Mouse (Mus musculus) ES-E14 (cell line): ENCODE data around the gene Rpap2. TPM values are rescaled to one million over a fixed set of nuclear protein-coding genes. Genes with fewer than 3 reads are reported as not detected.

Experiments
- DNase-seq: peaks from one replicate; pipeline ENCODE4 v3.0.0-alpha.2; 2013; ENCODE audit warnings: low read depth, low spot score
- H3K27ac ChIP-seq: 2 replicates; pipeline ENCODE4 v1.5.1; 2012; ENCODE audit warnings: low read depth, mild to moderate bottlenecking, low read length, moderate library complexity, mixed read lengths; ENCODE audit not compliant: poor library complexity, insufficient read depth, severe bottlenecking
- H3K36me3 ChIP-seq: 2 replicates; pipeline ENCODE4 v1.6.1; 2012; ENCODE audit warnings: mild to moderate bottlenecking, low read length, moderate library complexity, mixed read lengths; ENCODE audit not compliant: control insufficient read depth, poor library complexity, insufficient read depth, severe bottlenecking
- H3K4me1 ChIP-seq, 2 experiments: fragments of 150-350 bp in 1 of 2; sonication (generic) in 1 of 2; 2 replicates each; pipeline ENCODE4 v1.6.1; 2012; ENCODE audit warnings: low read length in 2 of 2, mild to moderate bottlenecking in 1 of 2, mixed read lengths in 1 of 2; ENCODE audit not compliant: control insufficient read depth in 2 of 2, insufficient read depth in 2 of 2, poor library complexity in 1 of 2
- H3K4me3 ChIP-seq, 2 experiments: fragments of 150-350 bp in 1 of 2; sonication (generic) in 1 of 2; 2 replicates each; pipeline ENCODE4 v1.5.1; 2012; ENCODE audit warnings: low read length in 2 of 2, low read depth in 1 of 2, mild to moderate bottlenecking in 1 of 2, mixed read lengths in 1 of 2; ENCODE audit not compliant: insufficient read depth in 1 of 2, poor library complexity in 1 of 2, severe bottlenecking in 1 of 2
- H3K9ac ChIP-seq: 2 replicates; pipeline ENCODE4 v1.6.1; 2012; ENCODE audit warnings: low read depth, mild to moderate bottlenecking, low read length, mixed read lengths; ENCODE audit not compliant: poor library complexity, insufficient read depth, severe bottlenecking
- H3K9me3 ChIP-seq: fragments of 150-350 bp; sonication (generic); 2 replicates; pipeline ENCODE4 v1.6.1; 2012; ENCODE audit warnings: low read depth, mild to moderate bottlenecking, low read length; ENCODE audit not compliant: control insufficient read depth, insufficient read depth
- CHD2 ChIP-seq: IDR thresholded peaks from 2 replicates; pipeline ENCODE4 v1.6.1; 2014; ENCODE audit warnings: mild to moderate bottlenecking, low read depth, low read length, inconsistent platforms
- HCFC1 ChIP-seq: IDR thresholded peaks from 2 replicates; pipeline ENCODE4 v1.6.1; 2012; ENCODE audit warnings: low read length, inconsistent platforms, borderline replicate concordance; ENCODE audit not compliant: insufficient read depth
- MAFK ChIP-seq: IDR thresholded peaks from 2 replicates; pipeline ENCODE4 v1.6.1; 2014; ENCODE audit warnings: mild to moderate bottlenecking, low read depth, low read length, inconsistent platforms; ENCODE audit not compliant: insufficient read depth
- ZC3H11A ChIP-seq: IDR thresholded peaks from 2 replicates; pipeline ENCODE4 v1.6.1; 2012; ENCODE audit warnings: low read depth, mild to moderate bottlenecking, inconsistent platforms, low read length, borderline replicate concordance
- ZNF384 ChIP-seq: IDR thresholded peaks from 2 replicates; pipeline ENCODE4 v1.6.1; 2012; ENCODE audit warnings: low read depth, low read length, inconsistent platforms
- in situ Hi-C, 2 experiments: fragments of 600-800 bp; cut with MboI; formaldehyde crosslinking; loops; one replicate each; pipeline ENCODE4 v1.15.1; 2025; ENCODE audit warnings: low sequenced_read_pairs in 2 of 2, inconsistent platforms in 1 of 2; ENCODE audit not compliant: unreplicated experiment in 2 of 2
- total RNA-seq: library from RNA; depleted of rRNA; stranded (reverse); fragments of 300-350 nt; gene quantifications from 2 replicates; pipeline ENCODE4 v1.2.3, GENCODE M21; 2012

Gene Rpap2
- total RNA-seq, 1 experiment = 20.2 TPM

GRCm38 (mm10) chr5:107556969-107557368 lies 40.2 kb upstream of the Rpap2 start:
- H3K9ac ChIP-seq = no peak overlapping the region
- H3K4me1 ChIP-seq = no peaks in the 10 kb centered on the region
- TF ChIP-seq HCFC1 (no peak), CHD2 (no peak), MAFK (no peak), ZNF384 (no peak), ZC3H11A (no peak)
- H3K4me3 ChIP-seq = no peak overlapping the region
- H3K36me3 ChIP-seq = peaks cover 7% of the 10 kb centered on the region
- in situ Hi-C loops = no loop called here
- no peak overlapping the region for H3K27ac ChIP-seq
- H3K9me3 ChIP-seq = no peaks in the 10 kb centered on the region
- no peak for DNase-seq

GRCm38 (mm10) chr5:107569148-107569547 lies 28.0 kb upstream of the Rpap2 start:
- Histone ChIP-seq H3K9me3 (no peaks in the 10 kb centered on the region), H3K36me3 (peaks cover 11% of the 10 kb centered on the region), H3K9ac (no peak overlapping the region), H3K4me3 (no peak overlapping the region), H3K27ac (no peak overlapping the region), H3K4me1 (no peaks in the 10 kb centered on the region)
- TF ChIP-seq MAFK (no peak), ZC3H11A (no peak), ZNF384 (no peak), HCFC1 (no peak), CHD2 (no peak)
- DNase-seq = no peak
- in situ Hi-C loops = no loop called here

GRCm38 (mm10) chr5:107598380-107598779 lies 1.2 kb downstream of the Rpap2 start:
- Histone ChIP-seq H3K4me1 (peaks cover 0 to 2% of the 10 kb centered on the region in 2 experiments; a peak in 1 of 4 replicates), H3K9me3 (no peaks in the 10 kb centered on the region), H3K4me3 (peak overlapping the region in 1 of 2 experiments; percentile 94; a peak in 3 of 4 replicates), H3K27ac (no peak overlapping the region), H3K36me3 (peaks cover 6% of the 10 kb centered on the region), H3K9ac (no peak overlapping the region)
- no peak for DNase-seq
- in situ Hi-C loops = no loop called here
- TF ChIP-seq CHD2 = no peak
- no peak for TF ChIP-seq MAFK
- peak; percentile 69 for TF ChIP-seq ZNF384
- no peak for TF ChIP-seq HCFC1

- no peak overlapping the region for H3K9ac ChIP-seq
- in situ Hi-C loops = no loop called here
- H3K36me3 ChIP-seq = peaks cover 6% of the 10 kb centered on the region; the same call in 1 of the 2 replicates
- no peak overlapping the region for H3K27ac ChIP-seq
- H3K4me1 ChIP-seq = no peaks in the 10 kb centered on the region
- H3K4me3 ChIP-seq = no peak overlapping the region
- TF ChIP-seq ZNF384 (no peak), MAFK (no peak), CHD2 (no peak), ZC3H11A (no peak), HCFC1 (no peak)
- DNase-seq = peak; percentile 45
- H3K9me3 ChIP-seq = no peaks in the 10 kb centered on the region
Measured at GRCm38 (mm10) chr5:107611224-107611623, 14.1 kb downstream of the Rpap2 start.

- Histone ChIP-seq H3K4me3 (no peak overlapping the region), H3K4me1 (no peaks in the 10 kb centered on the region), H3K9ac (no peak overlapping the region), H3K27ac (no peak overlapping the region), H3K36me3 (peaks cover 14% of the 10 kb centered on the region; the same call in 1 of the 2 replicates), H3K9me3 (no peaks in the 10 kb centered on the region)
- no peak for DNase-seq
- TF ChIP-seq HCFC1 (no peak), MAFK (no peak), ZC3H11A (no peak), CHD2 (no peak), ZNF384 (no peak)
- in situ Hi-C loops = no loop called here
Measured at GRCm38 (mm10) chr5:107617986-107618385, 20.8 kb downstream of the Rpap2 start.
